Mouse (Mus musculus) testis, adult 2 months (tissue): Measurements from ENCODE around the gene Rb1. TPM values are rescaled to one million over a fixed set of nuclear protein-coding genes. Genes with fewer than 3 reads are reported as not detected.

ENCODE experiments used
- H3K27ac ChIP-seq: fragments of 200-500 bp; 2 replicates; pipeline ENCODE4 v1.5.1; 2012; ENCODE audit warnings: low read depth, low read length; ENCODE audit not compliant: control insufficient read depth, insufficient read depth
- H3K27me3 ChIP-seq: fragments of 200-500 bp; 2 replicates; pipeline ENCODE4 v1.6.1; 2012; ENCODE audit warnings: mild to moderate bottlenecking, low read length, moderate library complexity; ENCODE audit not compliant: control insufficient read depth, insufficient read depth
- H3K36me3 ChIP-seq: fragments of 200-500 bp; 2 replicates; pipeline ENCODE4 v1.6.1; 2012; ENCODE audit warnings: mild to moderate bottlenecking, low read length; ENCODE audit not compliant: control insufficient read depth, insufficient read depth
- H3K4me1 ChIP-seq: fragments of 200-500 bp; 2 replicates; pipeline ENCODE4 v1.6.1; 2012; ENCODE audit warnings: low read length; ENCODE audit not compliant: control insufficient read depth, insufficient read depth
- H3K4me3 ChIP-seq: fragments of 200-500 bp; 2 replicates; pipeline ENCODE4 v1.5.1; 2012; ENCODE audit warnings: low read depth, mild to moderate bottlenecking, low read length, moderate library complexity, mixed read lengths; ENCODE audit not compliant: control insufficient read depth
- CTCF ChIP-seq: fragments of 200-500 bp; IDR thresholded peaks from 2 replicates; pipeline ENCODE4 v1.5.1; 2012; ENCODE audit warnings: low read depth, mild to moderate bottlenecking, inconsistent platforms, low read length, moderate library complexity; ENCODE audit not compliant: control insufficient read depth, insufficient read depth, insufficient replicate concordance
- POLR2A ChIP-seq: fragments of 200-500 bp; IDR thresholded peaks from 2 replicates; pipeline ENCODE4 v1.6.1; 2012; ENCODE audit warnings: low read depth, mild to moderate bottlenecking, inconsistent platforms, low read length, moderate library complexity; ENCODE audit not compliant: control insufficient read depth
- polyA plus RNA-seq: library from polyadenylated mRNA; depleted of rRNA; stranded (reverse); fragments of >200 nt; gene quantifications from 2 replicates; pipeline ENCODE4 v1.2.3, GENCODE M21; 2012

Rb1 gene
- polyA plus RNA-seq, 1 experiment, result 6.4 TPM

DNA sequence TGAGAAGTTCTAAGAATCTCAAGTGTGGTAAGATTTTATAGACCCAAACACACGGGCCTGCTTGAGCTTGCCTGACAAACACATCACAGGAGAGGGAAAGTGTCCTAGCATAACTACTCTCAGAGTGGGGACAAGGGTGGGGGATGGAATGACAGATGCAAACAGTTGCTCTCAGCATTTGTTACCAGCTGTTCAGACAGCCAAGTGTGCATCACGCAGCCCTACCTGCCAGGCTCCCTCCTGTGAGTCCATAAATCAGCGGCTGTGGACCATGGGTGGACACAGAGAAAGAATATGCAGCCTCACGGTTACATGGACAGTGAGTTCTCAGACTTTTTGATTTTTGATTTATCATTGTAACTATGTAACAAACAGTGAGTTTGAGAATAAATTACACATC, 44.0 kb upstream of the Rb1 start:
- TF ChIP-seq POLR2A (no peak), CTCF (no peak)
- Histone ChIP-seq H3K4me3 (no peak overlapping the region), H3K36me3 (peaks cover 3% of the 10 kb centered on the region)

DNA sequence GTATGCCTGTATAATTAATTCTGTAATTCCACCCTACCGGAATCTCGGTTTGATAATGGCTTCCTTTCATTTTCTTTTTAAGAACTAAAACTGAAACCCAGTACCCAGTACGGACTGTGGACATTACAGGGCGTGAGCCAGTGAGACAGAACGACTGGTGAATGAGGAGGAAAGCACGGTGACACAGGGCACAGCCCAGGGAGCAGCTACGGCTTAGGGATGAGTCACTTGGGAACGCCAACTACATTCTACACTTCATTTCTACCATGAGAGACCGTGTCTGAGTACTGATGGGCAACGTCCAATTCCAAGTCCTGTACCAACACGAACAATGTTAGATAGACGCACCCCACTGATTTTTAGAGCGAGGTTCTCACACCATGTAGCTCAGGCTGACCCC, 43.3 kb upstream of the Rb1 start:
- no peaks in the 10 kb centered on the region for H3K27me3 ChIP-seq
- TF ChIP-seq CTCF (no peak), POLR2A (no peak)
- H3K4me1 ChIP-seq, result no peaks in the 10 kb centered on the region; the same call in 1 of the 2 replicates
- no peak overlapping the region for H3K4me3 ChIP-seq
- H3K36me3 ChIP-seq, result peaks cover 3% of the 10 kb centered on the region
- H3K27ac ChIP-seq, result no peak overlapping the region

More for the DNA sequence above, 44.0 kb upstream of the Rb1 start:
- no peak overlapping the region for H3K27ac ChIP-seq
- H3K4me1 ChIP-seq, result no peaks in the 10 kb centered on the region; the same call in 1 of the 2 replicates
- no peaks in the 10 kb centered on the region for H3K27me3 ChIP-seq

DNA sequence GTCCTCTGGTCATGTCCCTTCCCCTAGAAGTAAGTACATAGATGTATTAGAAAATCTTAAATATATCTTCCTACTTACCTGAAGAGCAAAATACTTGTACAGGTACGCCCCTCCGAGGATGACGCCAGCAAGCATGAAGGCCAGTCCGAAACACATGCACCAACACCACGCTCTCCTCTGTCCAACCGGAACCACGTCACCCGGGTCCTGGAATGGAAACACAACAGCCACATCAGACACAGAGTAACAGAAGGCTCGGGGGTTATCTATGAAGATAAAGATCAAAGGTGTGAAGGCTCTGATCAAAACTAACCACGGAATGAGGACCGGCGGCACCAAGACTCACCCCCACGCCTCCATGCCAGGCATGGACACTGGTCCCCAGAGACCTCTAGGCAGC, 42.6 kb upstream of the Rb1 start:
- no peaks in the 10 kb centered on the region for H3K27me3 ChIP-seq
- peaks cover 3% of the 10 kb centered on the region for H3K36me3 ChIP-seq
- H3K4me3 ChIP-seq, result no peak overlapping the region

GRCm38 (mm10) chr14:73366278-73366677, 40.7 kb upstream of the Rb1 start:
- TF ChIP-seq CTCF (no peak), POLR2A (no peak)
- Histone ChIP-seq H3K27me3 (no peaks in the 10 kb centered on the region), H3K27ac (no peak overlapping the region), H3K4me3 (no peak overlapping the region), H3K4me1 (no peaks in the 10 kb centered on the region), H3K36me3 (peaks cover 4% of the 10 kb centered on the region)

More for the DNA sequence above, 42.6 kb upstream of the Rb1 start:
- Histone ChIP-seq H3K27ac (no peak overlapping the region), H3K4me1 (no peaks in the 10 kb centered on the region; the same call in 1 of the 2 replicates)
- TF ChIP-seq POLR2A (no peak), CTCF (no peak)

DNA sequence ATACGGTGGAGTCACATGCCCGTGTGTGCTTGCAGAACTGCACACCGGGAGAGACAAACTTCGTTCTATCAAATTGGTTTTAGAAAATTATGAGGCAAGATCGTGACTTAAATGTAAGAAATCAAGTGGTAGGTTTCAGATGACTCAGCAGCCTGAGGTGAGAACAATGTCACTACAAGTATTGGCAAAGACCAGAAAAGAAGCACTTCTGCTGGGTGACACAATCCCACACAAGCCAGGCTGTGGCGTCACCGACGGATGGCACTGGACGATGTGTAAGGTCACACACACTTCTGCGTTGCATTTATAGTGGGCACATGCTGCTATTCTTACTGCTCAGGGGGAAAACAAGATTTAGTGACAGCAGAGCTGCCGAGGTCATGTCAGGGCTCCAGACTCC, 38.2 kb upstream of the Rb1 start:
- Histone ChIP-seq H3K4me1 (no peaks in the 10 kb centered on the region), H3K27ac (no peak overlapping the region), H3K27me3 (no peaks in the 10 kb centered on the region), H3K4me3 (no peak overlapping the region), H3K36me3 (peaks cover 4% of the 10 kb centered on the region)
- no peak for TF ChIP-seq CTCF
- no peak for TF ChIP-seq POLR2A

DNA sequence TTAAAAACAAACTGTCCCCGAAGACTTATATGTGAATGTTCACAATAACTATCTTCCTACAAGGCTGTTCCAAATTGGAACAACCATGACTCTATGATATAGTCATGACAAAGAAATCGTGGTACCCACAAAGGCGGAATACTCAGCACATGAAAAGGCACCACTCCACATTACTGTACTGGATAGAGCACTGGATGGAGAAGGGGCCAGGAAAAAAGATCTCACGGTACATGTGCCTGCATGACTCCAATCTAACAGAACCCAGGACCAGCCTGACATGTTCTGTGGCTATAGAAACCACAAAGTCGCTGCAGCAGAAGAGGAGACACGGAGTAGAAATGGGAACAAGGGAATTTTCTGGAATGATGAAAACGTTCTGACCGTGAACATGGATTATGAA, 29.1 kb upstream of the Rb1 start:
- Histone ChIP-seq H3K27ac (no peak overlapping the region), H3K36me3 (no peaks in the 10 kb centered on the region; the same call in 1 of the 2 replicates), H3K4me3 (no peak overlapping the region), H3K27me3 (no peaks in the 10 kb centered on the region), H3K4me1 (no peaks in the 10 kb centered on the region)
- no peak for TF ChIP-seq CTCF
- TF ChIP-seq POLR2A, result no peak

- H3K4me3 ChIP-seq, result no peak overlapping the region
- no peak overlapping the region for H3K27ac ChIP-seq
- no peaks in the 10 kb centered on the region for H3K36me3 ChIP-seq
- no peaks in the 10 kb centered on the region for H3K27me3 ChIP-seq
- H3K4me1 ChIP-seq, result no peaks in the 10 kb centered on the region
- TF ChIP-seq POLR2A, result no peak
- TF ChIP-seq CTCF, result no peak
Measured at GRCm38 (mm10) chr14:73351118-73351517, 25.5 kb upstream of the Rb1 start.

- H3K36me3 ChIP-seq, result no peaks in the 10 kb centered on the region
- TF ChIP-seq POLR2A (no peak), CTCF (no peak)
- no peaks in the 10 kb centered on the region for H3K4me1 ChIP-seq
- no peaks in the 10 kb centered on the region for H3K27me3 ChIP-seq
- no peak overlapping the region for H3K4me3 ChIP-seq
- H3K27ac ChIP-seq, result no peak overlapping the region
Measured at GRCm38 (mm10) chr14:73350029-73350428, 24.4 kb upstream of the Rb1 start.
